Mouse (Mus musculus) ES-E14 (cell line): ENCODE results near the gene Erc2.

Source experiments
- CHD2 ChIP-seq: IDR thresholded peaks from 2 replicates; pipeline ENCODE4 v1.6.1; 2014; ENCODE audit warnings: mild to moderate bottlenecking, low read depth, low read length, inconsistent platforms
- ZC3H11A ChIP-seq: IDR thresholded peaks from 2 replicates; pipeline ENCODE4 v1.6.1; 2012; ENCODE audit warnings: low read depth, mild to moderate bottlenecking, inconsistent platforms, low read length, borderline replicate concordance

DNA sequence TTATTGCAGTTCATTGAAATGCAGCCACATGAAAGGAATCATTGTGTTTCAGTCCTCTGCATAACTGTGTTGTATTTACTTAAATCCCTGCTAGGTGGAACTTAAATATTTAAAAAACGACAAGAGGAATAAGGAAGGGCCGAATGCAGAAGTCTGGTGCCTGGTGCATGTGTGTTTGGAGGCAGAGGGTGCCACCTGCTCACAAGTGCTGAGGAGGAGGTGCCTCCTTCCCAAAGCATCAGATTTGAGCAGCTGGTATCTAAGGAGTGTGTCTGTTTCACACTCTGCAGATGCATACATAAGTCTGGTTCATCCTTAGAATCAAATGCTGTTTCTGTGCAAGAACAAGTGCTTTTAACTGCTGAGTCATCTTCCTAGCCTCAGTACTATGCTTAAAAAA lies 224.6 kb downstream of the Erc2 start:
- TF ChIP-seq ZC3H11A (no peak), CHD2 (no peak)
